Mouse (Mus musculus): ENCODE measurements at regions not wholly inside any gene's neighbourhood (a gene's known extent, or its start where the extent isn't known, plus 50 kb on each side); places are given as distances from the start of the nearest gene placed in this dataset.

- Histone ChIP-seq H3K4me3 (replicated peaks; ENCODE audit: extremely low read depth, low read depth, low read length) (no peak overlapping the region), H3K4me1 (ENCODE audit: control insufficient read depth, insufficient read depth, low read length) (no peaks in the 10 kb centered on the region; the same call in 1 of the 2 replicates)
- DNase-seq = no peak
- 59% methylated on average over 3 of the region's 3 CpGs for WGBS
- TF ChIP-seq CTCF (IDR thresholded peaks at IDR 0.05; ENCODE audit: insufficient read depth, low read length) (no peak), POLR2A (IDR thresholded peaks at IDR 0.05; ENCODE audit: borderline replicate concordance, extremely low read depth, low read depth, low read length) (no peak)
Observed at GRCm38 (mm10) chr2:11365815-11366214, 188.1 kb downstream of the Pfkfb3 start.

GRCm38 (mm10) chr2:11365371-11365770 lies 188.5 kb downstream of the Pfkfb3 start:
- WGBS = 34% methylated on average over 4 of the region's 4 CpGs
- no peak overlapping the region for H3K4me3 ChIP-seq (replicated peaks; ENCODE audit: extremely low read depth, low read depth, low read length)
- TF ChIP-seq CTCF (IDR thresholded peaks at IDR 0.05; ENCODE audit: insufficient read depth, low read length) (no peak), POLR2A (IDR thresholded peaks at IDR 0.05; ENCODE audit: borderline replicate concordance, extremely low read depth, low read depth, low read length) (no peak)
- no peaks in the 10 kb centered on the region; the same call in 1 of the 2 replicates for H3K4me1 ChIP-seq (ENCODE audit: control insufficient read depth, insufficient read depth, low read length)
- DNase-seq = no peak

- H3K4me3 ChIP-seq (replicated peaks; ENCODE audit: extremely low read depth, low read depth, low read length) = no peak overlapping the region
- no peaks in the 10 kb centered on the region; the same call in 1 of the 2 replicates for H3K4me1 ChIP-seq (ENCODE audit: control insufficient read depth, insufficient read depth, low read length)
- no peak for DNase-seq
- TF ChIP-seq POLR2A (IDR thresholded peaks at IDR 0.05; ENCODE audit: borderline replicate concordance, extremely low read depth, low read depth, low read length) (no peak), CTCF (IDR thresholded peaks at IDR 0.05; ENCODE audit: insufficient read depth, low read length) (no peak)
- 44% methylated on average over 2 of the region's 2 CpGs for WGBS
Observed at GRCm38 (mm10) chr2:11364111-11364510, 189.8 kb downstream of the Pfkfb3 start.

GRCm38 (mm10) chr2:11363061-11363464 lies 190.8 kb downstream of the Pfkfb3 start:
- DNase-seq = no peak
- no peak for TF ChIP-seq POLR2A (IDR thresholded peaks at IDR 0.05; ENCODE audit: borderline replicate concordance, extremely low read depth, low read depth, low read length)
- TF ChIP-seq CTCF (IDR thresholded peaks at IDR 0.05; ENCODE audit: insufficient read depth, low read length) = no peak
- 85% methylated on average over 5 of the region's 5 CpGs for WGBS

GRCm38 (mm10) chr2:11362205-11362994 lies 190.5 kb downstream of the Prkcq start:
- H3K4me3 ChIP-seq (replicated peaks; ENCODE audit: extremely low read depth, low read depth, low read length) = no peak overlapping the region
- WGBS = 88% methylated on average over 8 of the region's 8 CpGs
- DNase-seq = no peak
- TF ChIP-seq CTCF (IDR thresholded peaks at IDR 0.05; ENCODE audit: insufficient read depth, low read length) = no peak
- TF ChIP-seq POLR2A (IDR thresholded peaks at IDR 0.05; ENCODE audit: borderline replicate concordance, extremely low read depth, low read depth, low read length) = no peak
- no peaks in the 10 kb centered on the region; the same call in 1 of the 2 replicates for H3K4me1 ChIP-seq (ENCODE audit: control insufficient read depth, insufficient read depth, low read length)

More at GRCm38 (mm10) chr2:11363061-11363464, 190.8 kb downstream of the Pfkfb3 start:
- Histone ChIP-seq H3K4me3 (replicated peaks; ENCODE audit: extremely low read depth, low read depth, low read length) (no peak overlapping the region), H3K4me1 (ENCODE audit: control insufficient read depth, insufficient read depth, low read length) (no peaks in the 10 kb centered on the region; the same call in 1 of the 2 replicates)

- 77% methylated on average over 4 of the region's 4 CpGs for WGBS
- no peak for DNase-seq
- no peak for TF ChIP-seq CTCF (IDR thresholded peaks at IDR 0.05; ENCODE audit: insufficient read depth, low read length)
- no peak for TF ChIP-seq POLR2A (IDR thresholded peaks at IDR 0.05; ENCODE audit: borderline replicate concordance, extremely low read depth, low read depth, low read length)
- Histone ChIP-seq H3K4me1 (ENCODE audit: control insufficient read depth, insufficient read depth, low read length) (no peaks in the 10 kb centered on the region), H3K4me3 (replicated peaks; ENCODE audit: extremely low read depth, low read depth, low read length) (no peak overlapping the region)
Observed at GRCm38 (mm10) chr2:11359280-11359679, 187.4 kb downstream of the Prkcq start.

GRCm38 (mm10) chr2:11356714-11357113 lies 184.8 kb downstream of the Prkcq start:
- no peak overlapping the region for H3K4me3 ChIP-seq (replicated peaks; ENCODE audit: extremely low read depth, low read depth, low read length)
- TF ChIP-seq CTCF (IDR thresholded peaks at IDR 0.05; ENCODE audit: insufficient read depth, low read length) (no peak), POLR2A (IDR thresholded peaks at IDR 0.05; ENCODE audit: borderline replicate concordance, extremely low read depth, low read depth, low read length) (no peak)
- DNase-seq = no peak
- 79% methylated on average over 5 of the region's 5 CpGs for WGBS
- H3K4me1 ChIP-seq (ENCODE audit: control insufficient read depth, insufficient read depth, low read length) = no peaks in the 10 kb centered on the region

GRCm38 (mm10) chr2:11355594-11355993 lies 183.7 kb downstream of the Prkcq start:
- TF ChIP-seq CTCF (IDR thresholded peaks at IDR 0.05; ENCODE audit: insufficient read depth, low read length) = no peak
- TF ChIP-seq POLR2A (IDR thresholded peaks at IDR 0.05; ENCODE audit: borderline replicate concordance, extremely low read depth, low read depth, low read length) = no peak
- DNase-seq = no peak
- 80% methylated on average over 5 of the region's 5 CpGs for WGBS
- Histone ChIP-seq H3K4me3 (replicated peaks; ENCODE audit: extremely low read depth, low read depth, low read length) (no peak overlapping the region), H3K4me1 (ENCODE audit: control insufficient read depth, insufficient read depth, low read length) (no peaks in the 10 kb centered on the region)
